Mouse (Mus musculus) spleen, adult 2 months (tissue): ENCODE data around the gene Cd274.

Experiments
- CTCF ChIP-seq: fragments of 200-500 bp; IDR thresholded peaks from 2 replicates; pipeline ENCODE4 v1.5.1; 2011; ENCODE audit warnings: mild to moderate bottlenecking, inconsistent platforms; ENCODE audit not compliant: insufficient read depth, insufficient read length, insufficient replicate concordance; ENCODE audit errors: extremely low read depth
- POLR2A ChIP-seq: fragments of 200-500 bp; IDR thresholded peaks from 2 replicates; pipeline ENCODE4 v1.6.1; 2011; ENCODE audit warnings: low read depth, low read length, inconsistent platforms

- TF ChIP-seq CTCF (no peak), POLR2A (no peak)
These were observed 21.6 kb upstream of the Cd274 start for GRCm38 (mm10) chr19:29345636-29346035.
